Mouse (Mus musculus) lung, adult 2 months (tissue): ENCODE data around the gene 9130023H24Rik.

ENCODE experiments used
- CTCF ChIP-seq: fragments of 200-500 bp; IDR thresholded peaks from 2 replicates; pipeline ENCODE4 v1.5.1; 2011; ENCODE audit warnings: mild to moderate bottlenecking, low read length, control low read depth; ENCODE audit not compliant: insufficient read depth
- POLR2A ChIP-seq: fragments of 200-500 bp; IDR thresholded peaks from 2 replicates; pipeline ENCODE4 v1.6.1; 2011; ENCODE audit warnings: low read depth, mild to moderate bottlenecking, control low read depth, low read length, borderline replicate concordance; ENCODE audit errors: extremely low read depth

GRCm38 (mm10) chr7:128234796-128235195, 3.0 kb downstream of the 9130023H24Rik start:
- TF ChIP-seq CTCF (no peak), POLR2A (no peak)
